Mouse (Mus musculus) ES-Bruce4 (cell line): ENCODE data around the gene Rpl3l. TPM values are rescaled to one million over a fixed set of nuclear protein-coding genes. Genes with fewer than 3 reads are reported as not detected.
"Not testable (repeated sequence)": the region's sequence is repeated elsewhere in the genome, so short reads cannot be mapped to it uniquely, and the experiment has no call there.

Source experiments
- H3K27ac ChIP-seq: 2 replicates; pipeline ENCODE4 v1.5.1; 2012; ENCODE audit warnings: low read length, inconsistent platforms; ENCODE audit not compliant: insufficient read depth
- H3K27me3 ChIP-seq: 2 replicates; pipeline ENCODE4 v1.6.1; 2012; ENCODE audit warnings: mild to moderate bottlenecking, low read length, inconsistent platforms; ENCODE audit not compliant: control insufficient read depth, poor library complexity, insufficient read depth, severe bottlenecking
- H3K36me3 ChIP-seq: 2 replicates; pipeline ENCODE4 v1.6.1; 2012; ENCODE audit warnings: inconsistent platforms, mild to moderate bottlenecking, low read length, moderate library complexity; ENCODE audit not compliant: control insufficient read depth, poor library complexity, insufficient read depth, severe bottlenecking
- H3K4me1 ChIP-seq: one replicate; pipeline ENCODE4 v1.8.1; 2011; ENCODE audit warnings: low read length; ENCODE audit not compliant: control insufficient read depth, insufficient read depth
- H3K4me3 ChIP-seq: 2 replicates; pipeline ENCODE4 v1.5.1; 2011; ENCODE audit warnings: low read depth, mild to moderate bottlenecking, low read length
- H3K9ac ChIP-seq: 2 replicates; pipeline ENCODE4 v1.6.1; 2012; ENCODE audit warnings: low read depth, mild to moderate bottlenecking, inconsistent platforms; ENCODE audit not compliant: poor library complexity, severe bottlenecking
- H3K9me3 ChIP-seq: replicated peaks from 2 replicates; pipeline ENCODE4 v1.6.1; 2012; ENCODE audit warnings: mild to moderate bottlenecking, low read length, inconsistent platforms; ENCODE audit not compliant: control insufficient read depth, poor library complexity, insufficient read depth, severe bottlenecking
- CTCF ChIP-seq: IDR thresholded peaks from one replicate; pipeline ENCODE4 v1.8.1; 2011; ENCODE audit warnings: low read depth, low read length
- EP300 ChIP-seq: IDR thresholded peaks from 2 replicates; pipeline ENCODE4 v1.6.1; 2011; ENCODE audit warnings: low read depth, low read length; ENCODE audit not compliant: insufficient read depth
- POLR2A ChIP-seq: IDR thresholded peaks from one replicate; pipeline ENCODE4 v1.8.1; 2011; ENCODE audit warnings: low read length; ENCODE audit not compliant: insufficient read depth
- polyA plus RNA-seq: library from polyadenylated mRNA; stranded (reverse); fragments of >200 nt; gene quantifications from 2 replicates; pipeline ENCODE4 v1.2.4, GENCODE M21; 2011; ENCODE audit warnings: low read depth; ENCODE audit not compliant: missing spikeins, insufficient read depth, insufficient read length

The Rpl3l gene
- polyA plus RNA-seq, 1 experiment, result not detected

DNA sequence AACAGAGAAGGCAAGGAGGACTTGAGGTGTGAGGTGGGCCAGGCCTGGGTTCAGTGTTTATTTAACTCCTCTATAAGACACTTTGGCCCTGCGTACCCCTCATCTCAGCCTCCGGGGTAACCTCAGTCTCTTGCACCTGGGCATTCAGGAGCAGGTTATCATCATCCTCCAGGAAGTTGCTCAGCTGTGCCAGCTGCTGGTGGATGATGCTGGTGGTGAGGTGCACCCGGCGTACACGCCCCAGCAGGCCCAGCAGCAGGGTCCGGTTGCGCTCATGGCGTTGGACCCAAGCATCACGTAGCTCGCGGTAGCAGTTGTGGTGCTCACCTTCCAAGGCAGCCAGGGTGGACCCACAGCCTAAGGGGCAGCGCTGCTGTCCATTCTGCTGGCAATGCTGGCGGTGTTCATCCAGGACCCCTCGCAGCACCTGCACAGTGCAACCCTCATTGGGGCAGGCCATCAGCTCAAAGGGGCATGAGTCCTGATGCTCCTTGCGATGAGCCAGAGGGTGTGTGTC, 11.4 kb upstream of the Rpl3l start:
- Histone ChIP-seq H3K9me3 (no peaks in the 10 kb centered on the region), H3K27ac (no peak overlapping the region), H3K36me3 (peaks cover 19% of the 10 kb centered on the region), H3K4me1 (no peaks in the 10 kb centered on the region), H3K4me3 (no peak overlapping the region), H3K9ac (no peak overlapping the region), H3K27me3 (no peaks in the 10 kb centered on the region)
- TF ChIP-seq POLR2A, result no peak
- TF ChIP-seq EP300, result no peak
- no peak for TF ChIP-seq CTCF

- Histone ChIP-seq H3K9ac (peak within 1 kb of the TSS; percentile 86), H3K4me1 (no peaks in the 10 kb centered on the region), H3K27ac (no peak within 1 kb of the TSS), H3K4me3 (peak within 1 kb of the TSS; percentile 93), H3K36me3 (peaks cover 32% of the 10 kb centered on the region), H3K9me3 (no peaks in the 10 kb centered on the region), H3K27me3 (no peaks in the 10 kb centered on the region)
- TF ChIP-seq CTCF (no peak), EP300 (no peak), POLR2A (no peak)
Observed at GRCm38 (mm10) chr17:24717943-24718342, 9.7 kb upstream of the Rpl3l start, which contains the start of the genes Rnf151 and Rps2. Rnf151 (minus strand) TSS chr17:24718063. Rps2 (plus strand) TSS chr17:24718116.

DNA sequence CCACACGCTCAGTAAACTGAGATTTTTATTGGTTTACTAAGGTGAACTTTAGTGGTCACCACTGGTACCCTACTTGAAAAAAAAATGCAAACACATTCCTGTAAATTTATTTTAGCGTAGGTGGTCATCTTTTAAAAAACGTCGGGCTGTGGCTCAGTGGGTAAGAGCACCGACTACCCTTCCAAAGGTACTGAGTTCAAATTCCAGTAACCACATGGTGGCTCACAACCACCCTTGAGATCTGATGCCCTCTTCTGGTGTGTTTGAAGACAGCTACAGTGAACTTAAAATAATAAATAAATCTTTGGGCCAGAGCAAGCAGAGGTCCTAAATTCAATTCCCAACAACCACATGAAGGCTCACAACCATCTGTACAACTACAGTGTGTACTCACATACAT, 8.7 kb upstream of the Rpl3l start:
- H3K27me3 ChIP-seq, H3K27ac ChIP-seq, H3K9me3 ChIP-seq, H3K4me1 ChIP-seq: not testable (repeated sequence)
- Histone ChIP-seq H3K4me3 (peak overlapping the region; percentile 93), H3K36me3 (peaks cover 32% of the 10 kb centered on the region), H3K9ac (peak overlapping the region; percentile 86)

DNA sequence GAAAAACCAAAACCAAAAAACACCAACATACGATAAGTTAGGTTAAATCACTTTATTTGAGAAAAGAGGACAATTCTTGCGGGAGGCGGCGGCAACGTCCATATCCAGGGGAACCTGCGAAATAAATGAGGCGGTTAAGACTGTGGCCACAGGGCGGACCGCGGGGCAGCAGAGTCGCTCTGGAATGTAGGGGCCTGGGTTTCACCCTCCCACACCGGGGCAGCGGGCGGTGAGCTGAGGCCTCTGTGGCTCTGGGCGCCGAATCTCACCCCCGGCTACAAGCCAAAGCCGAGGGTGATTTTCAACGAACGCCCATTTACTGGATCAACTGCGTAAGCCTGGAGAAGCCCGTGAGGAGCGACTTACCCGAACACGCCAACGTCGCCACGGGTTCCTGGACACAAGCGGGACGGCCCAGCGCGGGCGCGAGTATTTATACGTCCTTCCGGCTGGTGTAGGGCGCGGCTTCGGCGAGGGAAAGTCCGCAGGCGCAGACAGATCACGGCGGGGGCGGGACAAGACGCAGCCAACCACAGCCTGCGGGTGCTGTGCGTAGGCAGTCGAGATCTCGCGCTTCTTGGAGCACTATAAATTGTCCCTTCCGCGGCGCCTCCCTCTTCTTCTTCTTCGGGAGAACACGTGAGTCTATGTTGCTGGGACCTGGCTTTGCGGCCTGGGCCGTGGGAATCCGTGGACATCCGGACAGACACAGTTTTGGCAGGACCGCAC, 8.0 kb upstream of the Rpl3l start:
- peak overlapping the region; percentile 14; the same call in 1 of the 2 replicates for H3K27ac ChIP-seq
- peak overlapping the region; percentile 92 for H3K9ac ChIP-seq
- peaks cover 32% of the 10 kb centered on the region for H3K36me3 ChIP-seq
- TF ChIP-seq POLR2A, result peak; percentile 90
- TF ChIP-seq CTCF, result no peak
- peak overlapping the region; percentile 93 for H3K4me3 ChIP-seq
- no peaks in the 10 kb centered on the region for H3K27me3 ChIP-seq
- no peaks in the 10 kb centered on the region for H3K4me1 ChIP-seq
- H3K9me3 ChIP-seq, result no peaks in the 10 kb centered on the region

- not testable (repeated sequence) for H3K27me3 ChIP-seq
Observed at GRCm38 (mm10) chr17:24720616-24721015, 7.0 kb upstream of the Rpl3l start.

DNA sequence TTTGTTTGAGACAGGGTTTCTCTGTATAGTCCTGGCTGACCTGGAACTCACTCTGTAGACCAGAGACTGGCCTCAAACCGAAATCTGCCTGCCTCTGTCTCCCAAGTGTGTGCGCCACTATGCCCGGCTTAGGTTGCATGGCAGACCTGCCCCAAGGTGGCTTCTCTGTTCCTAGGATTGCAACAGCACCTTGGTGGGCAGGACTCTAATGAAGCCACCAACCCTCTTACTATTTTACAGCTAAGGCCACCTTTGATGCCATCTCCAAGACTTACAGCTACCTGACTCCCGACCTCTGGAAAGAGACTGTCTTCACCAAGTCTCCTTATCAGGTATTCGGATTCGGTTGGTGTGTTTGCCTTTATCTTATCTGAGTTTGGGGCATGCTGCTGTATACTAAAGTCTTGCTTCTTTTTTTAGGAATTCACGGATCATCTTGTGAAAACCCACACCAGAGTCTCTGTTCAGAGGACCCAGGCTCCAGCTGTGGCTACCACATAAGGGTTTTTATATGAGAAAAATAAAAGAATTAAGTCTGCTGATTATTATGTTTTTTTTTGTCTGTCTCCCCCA, 6.2 kb upstream of the Rpl3l start:
- not testable (repeated sequence) for H3K4me1 ChIP-seq, H3K9me3 ChIP-seq, H3K27me3 ChIP-seq
- Histone ChIP-seq H3K36me3 (peaks cover 32% of the 10 kb centered on the region), H3K27ac (0 out of 2 replicates have a peak overlapping the region, but pooled peaks have one; percentile 1), H3K4me3 (peak overlapping the region; percentile 75), H3K9ac (peak overlapping the region; percentile 92)

More at GRCm38 (mm10) chr17:24720616-24721015, 7.0 kb upstream of the Rpl3l start:
- peak overlapping the region; percentile 41; the same call in 1 of the 2 replicates for H3K27ac ChIP-seq
- peak overlapping the region; percentile 92 for H3K4me3 ChIP-seq
- H3K36me3 ChIP-seq, result peaks cover 32% of the 10 kb centered on the region
- H3K9me3 ChIP-seq, H3K4me1 ChIP-seq: not testable (repeated sequence)
- peak overlapping the region; percentile 92 for H3K9ac ChIP-seq
